Mouse (Mus musculus) layer of hippocampus, adult 2 months (tissue): ENCODE data around the gene Fam129b. TPM values are rescaled to one million over a fixed set of nuclear protein-coding genes. Genes with fewer than 3 reads are reported as not detected.
A peak's percentile ranks its signal among the peaks of the same experiment; 100 is the strongest.

ENCODE experiments used
- DNase-seq, 2 experiments: peaks; one replicate each; pipeline ENCODE4 v3.0.0; 2022; ENCODE audit warnings: low spot score in 2 of 2
- H3K27ac ChIP-seq: fragments of 200-600 bp; 2 replicates; pipeline ENCODE4 v1.8.1; 2022
- H3K4me3 ChIP-seq: fragments of 200-600 bp; 2 replicates; pipeline ENCODE4 v1.8.1; 2022; ENCODE audit warnings: mild to moderate bottlenecking
- CTCF ChIP-seq: fragments of 200-600 bp; conservative IDR thresholded peaks from 2 replicates; pipeline ENCODE4 v1.8.1; 2022; ENCODE audit warnings: antibody characterized with exemption, mild to moderate bottlenecking, moderate library complexity
- total RNA-seq, 2 experiments: library from RNA; stranded (reverse); gene quantifications; 2 replicates each; pipeline ENCODE4 v1.2.3; 2021

Fam129b gene
- total RNA-seq, 2 experiments from 2014 or later: 14.5 to 14.9 TPM

GRCm38 (mm10) chr2:32923551-32924250, 47.8 kb downstream of the Fam129b start:
- Histone ChIP-seq H3K27ac (no peak overlapping the region), H3K4me3 (no peak overlapping the region)
- DNase-seq: no peak
- TF ChIP-seq CTCF: no peak

DNA sequence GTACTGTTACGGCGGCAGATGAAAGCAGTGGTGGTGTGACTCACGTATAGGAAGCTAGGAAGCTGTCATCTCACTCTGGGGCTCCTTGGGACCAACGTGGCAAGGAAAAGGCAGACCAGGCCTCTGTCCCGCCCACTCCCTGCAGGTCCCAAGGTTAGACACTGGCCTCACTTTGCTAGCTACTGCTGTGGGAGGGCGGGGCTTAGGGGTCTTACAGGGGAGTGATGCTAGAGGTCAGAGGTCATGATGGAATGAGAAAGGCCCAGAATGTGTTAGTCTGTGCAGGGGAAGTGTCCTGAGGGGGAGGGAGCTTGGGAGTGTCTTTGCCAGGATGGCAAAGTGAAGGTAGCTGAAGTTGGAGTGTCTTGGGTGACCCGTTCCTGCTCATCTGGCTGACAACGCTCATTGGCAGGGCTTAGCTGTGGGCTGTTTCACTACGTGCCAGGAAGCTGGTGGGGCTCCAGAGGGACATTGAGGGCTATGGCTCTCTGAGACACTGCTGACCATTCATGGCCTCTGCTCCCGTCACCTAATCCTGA, 48.5 kb downstream of the Fam129b start:
- H3K4me3 ChIP-seq: no peak overlapping the region
- no peak overlapping the region for H3K27ac ChIP-seq
- no peak for DNase-seq
- no peak for TF ChIP-seq CTCF

- no peak for TF ChIP-seq CTCF
- DNase-seq: no peak
- Histone ChIP-seq H3K4me3 (no peak overlapping the region), H3K27ac (no peak overlapping the region)
Observed at GRCm38 (mm10) chr2:32926330-32927075, 50.6 kb downstream of the Fam129b start.

DNA sequence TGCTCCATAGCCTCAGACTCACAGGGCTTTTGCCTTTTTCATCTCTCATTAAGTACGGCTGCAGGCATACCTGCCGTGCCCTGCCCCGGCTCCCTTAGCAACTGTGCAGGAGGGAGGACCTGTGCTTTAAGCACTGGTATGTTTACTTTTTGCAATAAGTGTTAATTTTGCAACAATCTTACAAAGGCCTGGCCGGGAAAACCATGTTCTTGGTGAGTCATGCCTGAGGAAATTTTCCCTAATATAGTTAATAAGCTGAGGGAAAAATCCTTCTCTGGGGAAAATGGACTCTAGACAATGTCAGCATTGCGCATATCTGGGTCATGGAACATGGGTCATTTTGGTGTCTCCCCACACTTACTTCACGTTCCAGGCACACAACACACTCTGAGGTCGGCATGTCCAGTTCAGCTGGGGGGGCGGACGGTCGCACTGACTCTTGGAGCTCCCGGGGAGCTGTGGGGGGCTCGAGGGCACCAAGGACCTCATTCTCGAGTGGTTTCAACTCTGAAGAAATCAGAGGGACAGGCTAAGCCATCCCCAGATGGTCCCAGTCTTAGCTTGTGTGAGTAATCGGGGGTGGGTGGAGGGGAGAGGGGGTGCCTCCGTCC, 51.8 kb downstream of the Fam129b start:
- H3K4me3 ChIP-seq: no peak overlapping the region
- H3K27ac ChIP-seq: no peak overlapping the region
- no peak for DNase-seq
- no peak for TF ChIP-seq CTCF

GRCm38 (mm10) chr2:32928235-32928946, 52.5 kb downstream of the Fam129b start:
- H3K27ac ChIP-seq: no peak overlapping the region
- peak; percentile 89 for TF ChIP-seq CTCF
- DNase-seq: peak; percentile 57 to 76

DNA sequence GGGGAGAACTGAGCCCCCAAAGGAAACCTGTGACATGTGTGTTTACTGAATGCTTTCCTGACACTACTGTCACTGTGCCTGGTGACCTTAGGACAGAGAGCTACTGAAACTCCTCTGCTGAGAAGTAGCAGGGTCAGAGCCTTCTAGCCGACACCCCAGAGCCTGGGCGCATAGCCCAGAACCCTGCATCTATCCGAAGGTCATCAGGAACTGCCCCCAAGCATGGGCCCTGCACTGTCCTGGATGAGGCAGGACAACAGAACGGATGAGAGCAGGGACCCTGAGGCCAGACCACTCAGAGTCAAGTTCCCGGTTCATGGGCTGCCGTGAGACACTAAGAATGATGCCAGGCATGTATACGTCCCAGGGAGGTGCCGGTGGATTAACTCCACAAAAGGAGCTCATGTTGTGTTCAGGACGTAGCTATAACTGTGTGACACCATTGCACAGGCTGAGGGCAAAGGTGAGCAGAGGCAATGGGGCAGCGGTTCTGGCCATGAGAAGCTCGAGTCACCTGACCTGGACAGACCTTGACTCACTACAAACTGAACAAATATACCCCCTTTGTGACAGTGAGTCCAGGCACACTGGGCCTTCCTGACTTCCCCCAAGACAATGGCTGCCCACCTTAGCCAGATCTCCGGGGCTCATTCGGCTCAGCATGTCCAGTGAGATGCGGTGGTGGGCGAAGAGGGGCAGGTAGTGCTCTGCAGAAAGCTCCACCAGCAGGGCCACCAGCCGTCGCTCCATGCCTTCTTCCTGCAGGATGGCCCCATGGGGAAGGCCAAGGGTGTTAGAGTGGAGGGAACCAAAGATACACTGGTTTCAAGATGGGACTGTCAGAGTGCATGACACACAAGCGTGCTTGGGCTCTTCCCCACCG, 53.3 kb downstream of the Fam129b start:
- Histone ChIP-seq H3K4me3 (no peak overlapping the region), H3K27ac (no peak overlapping the region)
- DNase-seq: no peak
- TF ChIP-seq CTCF: no peak

More at GRCm38 (mm10) chr2:32928235-32928946, 52.5 kb downstream of the Fam129b start:
- H3K4me3 ChIP-seq: no peak overlapping the region

- no peak for DNase-seq
- Histone ChIP-seq H3K27ac (no peak overlapping the region), H3K4me3 (no peak overlapping the region)
- TF ChIP-seq CTCF: no peak
Observed at GRCm38 (mm10) chr2:32931730-32932129, 55.8 kb downstream of the Fam129b start.

DNA sequence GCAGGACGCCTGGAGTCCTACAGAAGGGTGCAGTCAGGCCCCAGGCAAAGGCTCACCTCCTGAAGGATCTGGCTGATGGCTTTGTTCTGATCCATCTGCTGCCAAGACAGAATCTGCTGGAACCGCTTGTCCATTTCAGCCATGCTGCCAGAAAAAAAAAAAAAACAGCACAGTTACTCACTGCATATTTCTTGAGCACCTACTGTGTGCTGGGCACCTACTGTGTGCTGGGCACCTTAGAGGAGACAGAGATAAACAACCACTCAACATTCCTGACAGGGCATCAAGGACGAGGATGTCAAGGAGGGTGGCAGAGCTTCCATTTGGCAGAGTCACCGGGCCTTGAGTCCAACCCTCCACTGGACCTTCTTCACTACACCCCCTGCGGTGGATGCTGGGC, 62.8 kb downstream of the Fam129b start:
- no peak overlapping the region for H3K4me3 ChIP-seq
- DNase-seq: no peak
- TF ChIP-seq CTCF: no peak

GRCm38 (mm10) chr2:32939418-32939817, 63.5 kb downstream of the Fam129b start:
- H3K27ac ChIP-seq: no peak overlapping the region
- no peak overlapping the region for H3K4me3 ChIP-seq
- peak; percentile 85 for TF ChIP-seq CTCF
- DNase-seq: peak; percentile 47 to 54

More for the DNA sequence above, 62.8 kb downstream of the Fam129b start:
- no peak overlapping the region for H3K27ac ChIP-seq

DNA sequence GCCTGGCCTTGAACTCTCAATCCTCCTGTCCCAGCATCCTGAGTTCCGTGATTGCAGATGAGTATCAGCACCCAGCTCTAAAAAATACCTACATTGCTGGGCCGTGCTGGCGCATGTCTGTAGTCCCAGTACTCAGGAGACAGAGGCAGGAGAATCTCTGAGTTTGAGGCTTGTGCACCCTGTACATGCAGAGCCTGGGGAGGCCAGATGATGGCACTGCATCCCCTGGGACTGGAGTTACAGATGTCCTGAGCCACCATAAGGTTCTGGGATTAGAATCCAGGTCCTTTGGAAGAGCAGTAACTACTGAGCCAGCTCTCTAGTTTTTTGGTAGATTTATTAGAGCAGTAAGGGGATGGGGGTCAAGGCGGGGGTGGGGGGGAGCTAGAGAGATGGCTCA, 64.6 kb downstream of the Fam129b start:
- TF ChIP-seq CTCF: peak; percentile 25; the same call in 1 of the 2 replicates
- Histone ChIP-seq H3K4me3 (no peak overlapping the region), H3K27ac (no peak overlapping the region)
- DNase-seq: no peak

GRCm38 (mm10) chr2:32947454-32947853, 71.5 kb downstream of the Fam129b start:
- H3K27ac ChIP-seq: no peak overlapping the region
- no peak for TF ChIP-seq CTCF
- no peak overlapping the region for H3K4me3 ChIP-seq
- DNase-seq: no peak

GRCm38 (mm10) chr2:32954581-32954980, 78.7 kb downstream of the Fam129b start:
- DNase-seq: no peak
- Histone ChIP-seq H3K27ac (no peak overlapping the region), H3K4me3 (no peak overlapping the region)
- TF ChIP-seq CTCF: peak; percentile 64
